Mouse (Mus musculus) thymus, adult 2 months (tissue): ENCODE results near the gene Serpinb1a. TPM values are rescaled to one million over a fixed set of nuclear protein-coding genes. Genes with fewer than 3 reads are reported as not detected.

Source experiments
- DNase-seq: peaks from one replicate; pipeline ENCODE4 v3.0.0; 2021
- H3K27ac ChIP-seq: fragments of 200-500 bp; 2 replicates; pipeline ENCODE4 v1.5.1; 2012; ENCODE audit warnings: low read length, control low read depth; ENCODE audit not compliant: control insufficient read depth, insufficient read depth
- H3K27me3 ChIP-seq: fragments of 200-500 bp; 2 replicates; pipeline ENCODE4 v1.6.1; 2012; ENCODE audit warnings: mild to moderate bottlenecking, low read length, moderate library complexity, mixed read lengths; ENCODE audit not compliant: control insufficient read depth, insufficient read depth
- H3K36me3 ChIP-seq: fragments of 200-500 bp; 2 replicates; pipeline ENCODE4 v1.6.1; 2012; ENCODE audit warnings: mild to moderate bottlenecking, low read length, moderate library complexity; ENCODE audit not compliant: control insufficient read depth, insufficient read depth
- H3K4me1 ChIP-seq: fragments of 200-500 bp; replicated peaks from 2 replicates; pipeline ENCODE4 v1.6.1; 2012; ENCODE audit warnings: low read length; ENCODE audit not compliant: control insufficient read depth, insufficient read depth
- H3K4me3 ChIP-seq: fragments of 200-500 bp; 2 replicates; pipeline ENCODE4 v1.5.1; 2012; ENCODE audit warnings: mild to moderate bottlenecking, low read length, control low read depth, moderate library complexity; ENCODE audit not compliant: control insufficient read depth, insufficient read depth
- CTCF ChIP-seq: fragments of 200-500 bp; IDR thresholded peaks from 2 replicates; pipeline ENCODE4 v1.5.1; 2012; ENCODE audit warnings: mild to moderate bottlenecking, control low read depth, low read length, moderate library complexity, borderline replicate concordance; ENCODE audit not compliant: control insufficient read depth, poor library complexity, insufficient read depth; ENCODE audit errors: extremely low read depth
- POLR2A ChIP-seq: fragments of 200-500 bp; IDR thresholded peaks from 2 replicates; pipeline ENCODE4 v1.6.1; 2012; ENCODE audit warnings: mild to moderate bottlenecking, low read length, control low read depth, moderate library complexity; ENCODE audit not compliant: control insufficient read depth, poor library complexity, insufficient read depth; ENCODE audit errors: extremely low read depth
- WGBS: fragments of 180-500 bp; shearing (Covaris S2); methylation state at CpG from one replicate; pipeline ENCODE4 v1.1.7; 2018; 5-methylcytosine and 5-hydroxymethylcytosine counted together
- polyA plus RNA-seq: library from polyadenylated mRNA; depleted of rRNA; stranded (reverse); fragments of >200 nt; gene quantifications from 2 replicates; pipeline ENCODE4 v1.2.3, GENCODE M21; 2012; rRNA removed

The Serpinb1a gene
- polyA plus RNA-seq, 1 experiment = 11.6 TPM

GRCm38 (mm10) chr13:32795166-32795565 lies 55.8 kb downstream of the Serpinb1a start:
- WGBS = 86% methylated on average over 5 of the region's 5 CpGs
- no peak overlapping the region for H3K4me3 ChIP-seq
- no peaks in the 10 kb centered on the region for H3K36me3 ChIP-seq
- no peak for DNase-seq
- TF ChIP-seq POLR2A = no peak
- no peak for TF ChIP-seq CTCF
- H3K4me1 ChIP-seq = no peaks in the 10 kb centered on the region
- H3K27me3 ChIP-seq = no peaks in the 10 kb centered on the region
- no peak overlapping the region for H3K27ac ChIP-seq

DNA sequence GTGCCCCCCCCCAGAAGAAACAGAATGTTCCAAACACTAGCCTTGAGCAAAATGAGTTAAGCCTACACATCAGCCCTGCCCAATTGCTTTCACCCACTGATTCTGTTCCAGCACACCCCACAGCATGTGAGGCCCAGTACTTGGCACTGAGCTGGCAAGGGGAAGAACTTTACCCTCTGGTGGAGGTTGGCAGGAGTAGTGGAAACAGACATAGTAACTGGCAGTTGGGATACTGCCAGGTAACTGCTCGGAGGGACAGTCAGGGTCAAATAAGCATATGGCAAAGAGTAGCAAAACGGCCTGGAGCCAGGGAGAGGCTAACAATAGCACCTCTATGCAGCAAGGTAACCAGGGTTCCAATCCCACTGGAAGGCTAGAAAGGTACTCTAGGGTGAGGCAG lies 56.4 kb downstream of the Serpinb1a start:
- no peaks in the 10 kb centered on the region for H3K4me1 ChIP-seq
- H3K27me3 ChIP-seq = no peaks in the 10 kb centered on the region
- H3K4me3 ChIP-seq = no peak overlapping the region
- DNase-seq = no peak
- no peak overlapping the region for H3K27ac ChIP-seq
- 94% methylated on average over 2 of the region's 2 CpGs for WGBS
- no peaks in the 10 kb centered on the region for H3K36me3 ChIP-seq
- TF ChIP-seq CTCF (no peak), POLR2A (no peak)

Other genes starting within 250 kb of the Serpinb1a start
- gene Mylk4, start 67.2 kb downstream of the Serpinb1a start, polyA plus RNA-seq = 0.68 and 2.2 TPM in 2 replicates
- gene Wrnip1, start 49.1 kb downstream of the Serpinb1a start, polyA plus RNA-seq = 61.7 and 62.1 TPM in 2 replicates
- not detected in 2 replicates for gene D930007J09Rik, start 48.3 kb downstream of the Serpinb1a start, polyA plus RNA-seq
- gene Serpinb1c, start 47.0 kb upstream of the Serpinb1a start, polyA plus RNA-seq = not detected in 2 replicates
- gene Serpinb6b, start 114.0 kb upstream of the Serpinb1a start, polyA plus RNA-seq = 11.9 and 15.9 TPM in 2 replicates
- gene Serpinb9, start 152.1 kb upstream of the Serpinb1a start, polyA plus RNA-seq = 8.6 and 11.4 TPM in 2 replicates
- gene Serpinb9b, start 176.2 kb upstream of the Serpinb1a start, polyA plus RNA-seq = 0.32 and 0.34 TPM in 2 replicates
- 0.09 and 0.22 TPM in 2 replicates for gene Serpinb1b, start 227.4 kb upstream of the Serpinb1a start, polyA plus RNA-seq